Mouse (Mus musculus) MEL (cell line): ENCODE data around the gene Epo.

Experiments
- MAZ ChIP-seq: IDR thresholded peaks from 2 replicates; pipeline ENCODE4 v1.6.1; 2012; ENCODE audit warnings: low read depth, mild to moderate bottlenecking, inconsistent platforms, low read length, improper control_type of control experiment
- UBTF ChIP-seq: IDR thresholded peaks from 2 replicates; pipeline ENCODE4 v1.6.1; 2012; ENCODE audit warnings: low read depth, mild to moderate bottlenecking, inconsistent platforms, low read length, improper control_type of control experiment, moderate library complexity, borderline replicate concordance; ENCODE audit not compliant: insufficient read depth
- USF1 ChIP-seq: IDR thresholded peaks from 2 replicates; pipeline ENCODE4 v1.6.1; 2014; ENCODE audit warnings: low read depth, mild to moderate bottlenecking, inconsistent platforms, low read length, improper control_type of control experiment, moderate library complexity
- ZC3H11A ChIP-seq: IDR thresholded peaks from 2 replicates; pipeline ENCODE4 v1.6.1; 2012; ENCODE audit warnings: low read depth, mild to moderate bottlenecking, inconsistent platforms, low read length, improper control_type of control experiment

DNA sequence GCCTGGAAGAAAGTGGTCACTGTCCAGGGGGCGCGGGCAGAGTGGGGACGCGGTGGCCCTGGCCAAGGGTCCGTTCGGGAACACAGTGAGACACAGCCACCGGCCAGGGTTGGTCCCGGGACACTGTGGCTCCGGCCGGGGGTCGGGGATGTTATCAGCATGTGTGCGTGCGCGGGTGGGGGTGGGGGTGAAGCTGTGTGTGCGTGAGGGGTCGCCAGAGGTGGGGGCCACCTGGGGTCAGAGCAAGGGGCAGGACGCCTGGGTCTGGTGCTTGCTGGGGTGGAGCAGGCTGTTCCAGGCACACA is 47.2 kb downstream of the Epo start:
- TF ChIP-seq UBTF (no peak), MAZ (no peak), USF1 (no peak), ZC3H11A (no peak)
